Mouse (Mus musculus): Measurements from ENCODE around the gene March4. TPM values are rescaled to one million over a fixed set of nuclear protein-coding genes. Genes with fewer than 3 reads are reported as not detected.

March4 gene
- polyA plus RNA-seq, 1 experiment from 2014 or later, result not detected

DNA sequence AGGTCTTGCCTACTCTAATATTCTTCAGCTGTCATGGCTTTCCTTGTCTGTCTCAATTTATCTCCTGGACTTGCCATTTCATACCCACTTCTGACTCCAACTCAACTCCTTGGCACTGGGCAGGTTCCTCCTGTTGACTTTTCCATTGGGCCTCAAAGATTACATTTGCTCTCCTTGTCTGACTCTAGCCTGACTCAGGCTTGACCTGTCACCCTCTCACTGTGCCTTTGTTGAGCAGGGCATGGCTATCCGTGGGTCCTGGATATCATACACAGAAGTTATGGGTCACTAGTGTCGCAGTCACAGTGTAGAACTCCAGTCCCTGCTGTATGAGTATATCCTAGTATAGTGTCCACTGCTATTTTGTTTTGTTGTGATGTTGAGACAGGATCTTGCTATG, 60.1 kb downstream of the March4 start:
- Histone ChIP-seq H3K27ac (no peak overlapping the region), H3K27me3 (no peaks in the 10 kb centered on the region), H3K4me2 (no peak overlapping the region), H3K9me3 (replicated peaks) (no peaks in the 10 kb centered on the region), H3K36me3 (no peaks in the 10 kb centered on the region), H3K4me3 (replicated peaks) (no peak overlapping the region), H3K9ac (no peak overlapping the region), H3K4me1 (replicated peaks) (no peaks in the 10 kb centered on the region)
- no peak for ATAC-seq (ENCODE audit: low read depth)
- 65% methylated on average over 2 of the region's 2 CpGs for WGBS (ENCODE audit: insufficient replicate concordance)
- no peak for DNase-seq

GRCm38 (mm10) chr1:72469075-72469474, 67.7 kb downstream of the March4 start:
- Histone ChIP-seq H3K27me3 (no peaks in the 10 kb centered on the region), H3K4me2 (no peak overlapping the region), H3K9me3 (replicated peaks) (no peaks in the 10 kb centered on the region), H3K27ac (no peak overlapping the region), H3K4me1 (replicated peaks) (no peaks in the 10 kb centered on the region), H3K9ac (no peak overlapping the region), H3K4me3 (replicated peaks) (no peak overlapping the region), H3K36me3 (no peaks in the 10 kb centered on the region)
- ATAC-seq (ENCODE audit: low read depth) (no peak), DNase-seq (no peak)
- 60% methylated on average over 2 of the region's 2 CpGs for WGBS (ENCODE audit: insufficient replicate concordance)

GRCm38 (mm10) chr1:72468466-72469003, 68.2 kb downstream of the March4 start:
- Histone ChIP-seq H3K36me3 (no peaks in the 10 kb centered on the region), H3K4me2 (no peak overlapping the region), H3K9me3 (replicated peaks) (no peaks in the 10 kb centered on the region), H3K4me1 (replicated peaks) (no peaks in the 10 kb centered on the region), H3K27me3 (no peaks in the 10 kb centered on the region), H3K27ac (no peak overlapping the region), H3K9ac (no peak overlapping the region), H3K4me3 (replicated peaks) (no peak overlapping the region)
- 40% methylated on average over 5 of the region's 5 CpGs for WGBS (ENCODE audit: insufficient replicate concordance)
- DNase-seq (no peak), ATAC-seq (ENCODE audit: low read depth) (no peak)

- no peak overlapping the region for H3K9ac ChIP-seq
- no peak for ATAC-seq (ENCODE audit: low read depth)
- no peak overlapping the region for H3K4me2 ChIP-seq
- H3K4me3 ChIP-seq (replicated peaks), result no peak overlapping the region
- no peaks in the 10 kb centered on the region for H3K27me3 ChIP-seq
- WGBS (ENCODE audit: insufficient replicate concordance), result 36% methylated on average over 12 of the region's 12 CpGs
- H3K4me1 ChIP-seq (replicated peaks), result no peaks in the 10 kb centered on the region
- no peak overlapping the region for H3K27ac ChIP-seq
- H3K9me3 ChIP-seq (replicated peaks), result no peaks in the 10 kb centered on the region
- H3K36me3 ChIP-seq, result no peaks in the 10 kb centered on the region
- DNase-seq, result no peak
Measured at GRCm38 (mm10) chr1:72464926-72465583, 71.7 kb downstream of the March4 start.

GRCm38 (mm10) chr1:72462516-72462915, 74.2 kb downstream of the March4 start:
- Histone ChIP-seq H3K27me3 (no peaks in the 10 kb centered on the region), H3K4me2 (no peak overlapping the region), H3K4me1 (replicated peaks) (no peaks in the 10 kb centered on the region), H3K36me3 (no peaks in the 10 kb centered on the region), H3K9me3 (replicated peaks) (no peaks in the 10 kb centered on the region), H3K27ac (no peak overlapping the region), H3K4me3 (replicated peaks) (no peak overlapping the region), H3K9ac (no peak overlapping the region)
- ATAC-seq (ENCODE audit: low read depth) (no peak), DNase-seq (no peak)
- WGBS (ENCODE audit: insufficient replicate concordance), result 63% methylated on average over 6 of the region's 6 CpGs

GRCm38 (mm10) chr1:72457652-72458051, 79.1 kb downstream of the March4 start:
- no peak overlapping the region for H3K27ac ChIP-seq
- H3K9ac ChIP-seq, result no peak overlapping the region
- no peak overlapping the region for H3K4me2 ChIP-seq
- no peaks in the 10 kb centered on the region for H3K36me3 ChIP-seq
- H3K9me3 ChIP-seq (replicated peaks), result no peaks in the 10 kb centered on the region
- ATAC-seq (ENCODE audit: low read depth) (no peak), DNase-seq (no peak)
- H3K4me1 ChIP-seq (replicated peaks), result no peaks in the 10 kb centered on the region
- WGBS (ENCODE audit: insufficient replicate concordance), result 55% methylated on average over 4 of the region's 4 CpGs
- H3K4me3 ChIP-seq (replicated peaks), result no peak overlapping the region
- H3K27me3 ChIP-seq, result no peaks in the 10 kb centered on the region

GRCm38 (mm10) chr1:72455923-72456322, 80.8 kb downstream of the March4 start:
- no peak overlapping the region for H3K4me3 ChIP-seq (replicated peaks)
- no peaks in the 10 kb centered on the region for H3K36me3 ChIP-seq
- H3K27me3 ChIP-seq, result no peaks in the 10 kb centered on the region
- no peaks in the 10 kb centered on the region for H3K9me3 ChIP-seq (replicated peaks)
- H3K4me2 ChIP-seq, result no peak overlapping the region
- WGBS (ENCODE audit: insufficient replicate concordance), result 55% methylated on average over 4 of the region's 4 CpGs
- H3K9ac ChIP-seq, result no peak overlapping the region
- DNase-seq (no peak), ATAC-seq (ENCODE audit: low read depth) (no peak)
- no peaks in the 10 kb centered on the region for H3K4me1 ChIP-seq (replicated peaks)
- H3K27ac ChIP-seq, result no peak overlapping the region

- no peak for ATAC-seq (ENCODE audit: low read depth)
- no peaks in the 10 kb centered on the region for H3K4me1 ChIP-seq (replicated peaks)
- H3K9ac ChIP-seq, result no peak overlapping the region
- no peaks in the 10 kb centered on the region for H3K36me3 ChIP-seq
- H3K9me3 ChIP-seq (replicated peaks), result no peaks in the 10 kb centered on the region
- DNase-seq, result no peak
- 64% methylated on average over 6 of the region's 6 CpGs for WGBS (ENCODE audit: insufficient replicate concordance)
- H3K27me3 ChIP-seq, result no peaks in the 10 kb centered on the region
- H3K4me2 ChIP-seq, result no peak overlapping the region
- H3K4me3 ChIP-seq (replicated peaks), result no peak overlapping the region
- H3K27ac ChIP-seq, result no peak overlapping the region
Measured at GRCm38 (mm10) chr1:72454733-72455201, 82.0 kb downstream of the March4 start.

GRCm38 (mm10) chr1:72452839-72453238, 83.9 kb downstream of the March4 start:
- Histone ChIP-seq H3K36me3 (no peaks in the 10 kb centered on the region), H3K9me3 (replicated peaks) (no peaks in the 10 kb centered on the region), H3K4me1 (replicated peaks) (no peaks in the 10 kb centered on the region), H3K27me3 (no peaks in the 10 kb centered on the region), H3K4me2 (no peak overlapping the region), H3K4me3 (replicated peaks) (no peak overlapping the region), H3K27ac (no peak overlapping the region), H3K9ac (no peak overlapping the region)
- 51% methylated on average over 2 of the region's 2 CpGs for WGBS (ENCODE audit: insufficient replicate concordance)
- no peak for ATAC-seq (ENCODE audit: low read depth)
- DNase-seq, result no peak

- H3K27ac ChIP-seq, result no peak overlapping the region
- H3K4me1 ChIP-seq (replicated peaks), result no peaks in the 10 kb centered on the region
- ATAC-seq (ENCODE audit: low read depth), result no peak
- 48% methylated on average over 4 of the region's 4 CpGs for WGBS (ENCODE audit: insufficient replicate concordance)
- H3K36me3 ChIP-seq, result no peaks in the 10 kb centered on the region
- DNase-seq, result no peak
- H3K9ac ChIP-seq, result no peak overlapping the region
- H3K27me3 ChIP-seq, result no peaks in the 10 kb centered on the region
- no peak overlapping the region for H3K4me2 ChIP-seq
- H3K9me3 ChIP-seq (replicated peaks), result no peaks in the 10 kb centered on the region
- H3K4me3 ChIP-seq (replicated peaks), result no peak overlapping the region
Measured at GRCm38 (mm10) chr1:72450790-72451189, 85.9 kb downstream of the March4 start.

- Histone ChIP-seq H3K4me3 (replicated peaks) (no peak overlapping the region), H3K4me2 (no peak overlapping the region), H3K9ac (no peak overlapping the region), H3K9me3 (replicated peaks) (no peaks in the 10 kb centered on the region), H3K27me3 (no peaks in the 10 kb centered on the region), H3K27ac (no peak overlapping the region), H3K4me1 (replicated peaks) (no peaks in the 10 kb centered on the region), H3K36me3 (no peaks in the 10 kb centered on the region)
- no peak for ATAC-seq (ENCODE audit: low read depth)
- 48% methylated on average over 3 of the region's 3 CpGs for whole genome bisulfite sequencing (ENCODE audit: insufficient replicate concordance)
- DNase-seq, result no peak
Measured at GRCm38 (mm10) chr1:72449752-72450151, 87.0 kb downstream of the March4 start.

DNA sequence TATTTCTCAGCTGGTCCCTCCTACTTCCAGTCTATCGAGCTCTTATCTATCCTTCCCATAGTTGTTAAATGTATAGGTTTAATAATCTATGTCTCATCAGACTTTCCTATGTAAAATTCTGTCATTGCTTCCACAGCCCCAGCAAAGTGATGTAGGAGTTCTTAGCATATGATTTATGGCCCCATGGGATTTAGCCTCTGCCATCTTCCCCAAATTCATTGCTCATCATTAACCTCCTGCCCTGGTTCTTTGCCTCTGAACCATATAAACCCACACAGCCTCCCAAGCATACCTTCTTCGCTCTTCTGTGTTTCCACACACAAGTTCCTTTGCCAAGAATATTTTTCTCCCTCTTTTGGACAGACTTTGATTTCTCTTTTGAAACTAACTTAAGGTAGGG, 94.0 kb downstream of the March4 start:
- Histone ChIP-seq H3K4me2 (no peak overlapping the region), H3K27me3 (no peaks in the 10 kb centered on the region), H3K4me3 (replicated peaks) (no peak overlapping the region), H3K36me3 (no peaks in the 10 kb centered on the region), H3K9ac (no peak overlapping the region), H3K4me1 (replicated peaks) (no peaks in the 10 kb centered on the region), H3K27ac (no peak overlapping the region), H3K9me3 (replicated peaks) (no peaks in the 10 kb centered on the region)
- ATAC-seq (ENCODE audit: low read depth) (no peak), DNase-seq (no peak)
- WGBS (ENCODE audit: insufficient replicate concordance), result 59% methylated on average over 2 of the region's 2 CpGs

Data from liver, embryonic 13.5 days (tissue).